Mouse (Mus musculus) embryonic facial prominence, embryonic 13.5 days (tissue): ENCODE measurements around the gene Cdyl2. TPM values are rescaled to one million over a fixed set of nuclear protein-coding genes. Genes with fewer than 3 reads are reported as not detected.

Experiments
- ATAC-seq: fragments of 200-750 bp; cut with Nextera tagmentation; 2 replicates; pipeline ENCODE4 v1.8.0; 2017; ENCODE audit warnings: low read depth; ENCODE audit not compliant: insufficient number of reproducible peaks, insufficient read depth, low FRiP score, low TSS enrichment
- H3K27ac ChIP-seq: fragments of 300-500 bp; sonication (generic); 2 replicates; pipeline ENCODE4 v1.5.1; 2015; ENCODE audit warnings: moderate library complexity, mild to moderate bottlenecking, inconsistent platforms
- H3K27me3 ChIP-seq: fragments of 300-500 bp; sonication (generic); 2 replicates; pipeline ENCODE4 v1.6.1; 2015; ENCODE audit warnings: mild to moderate bottlenecking, inconsistent platforms
- H3K36me3 ChIP-seq: fragments of 300-500 bp; sonication (generic); 2 replicates; pipeline ENCODE4 v1.6.1; 2015; ENCODE audit warnings: mild to moderate bottlenecking, inconsistent platforms
- H3K4me1 ChIP-seq: fragments of 300-500 bp; sonication (generic); 2 replicates; pipeline ENCODE4 v1.6.1; 2015; ENCODE audit warnings: inconsistent platforms
- H3K4me2 ChIP-seq: fragments of 300-500 bp; sonication (generic); 2 replicates; pipeline ENCODE4 v1.6.1; 2015; ENCODE audit warnings: moderate library complexity, mild to moderate bottlenecking, inconsistent platforms
- H3K4me3 ChIP-seq: fragments of 300-500 bp; sonication (generic); 2 replicates; pipeline ENCODE4 v1.5.1; 2015; ENCODE audit warnings: mild to moderate bottlenecking, inconsistent platforms
- H3K9ac ChIP-seq: fragments of 300-500 bp; sonication (generic); 2 replicates; pipeline ENCODE4 v1.6.1; 2015; ENCODE audit warnings: mild to moderate bottlenecking, inconsistent platforms
- H3K9me3 ChIP-seq: fragments of 300-500 bp; sonication (generic); 2 replicates; pipeline ENCODE4 v1.6.1; 2016; ENCODE audit warnings: inconsistent platforms
- WGBS: fragments of 180-500 bp; shearing (Covaris S2); methylation state at CpG from one replicate; pipeline ENCODE4 v1.1.7; 2015; ENCODE audit warnings: mixed read lengths; 5-methylcytosine and 5-hydroxymethylcytosine counted together
- polyA plus RNA-seq: library from polyadenylated mRNA; unstranded; fragments of >200 nt; fragmentation: Nextera tagmentation; extraction: Ambion mirVana; gene quantifications from 2 replicates; pipeline ENCODE4 v1.2.1, GENCODE M21; 2015

Cdyl2 gene
- polyA plus RNA-seq, 1 experiment from 2014 or later, result 9.1 TPM

GRCm38 (mm10) chr8:116621158-116621961 lies 111.4 kb downstream of the Cdyl2 start:
- H3K4me3 ChIP-seq, result no peak overlapping the region
- peaks cover 11% of the 10 kb centered on the region for H3K36me3 ChIP-seq
- H3K27ac ChIP-seq, result no peak overlapping the region
- 60% methylated on average over 21 of the region's 21 CpGs for WGBS
- H3K4me1 ChIP-seq, result peaks cover 15% of the 10 kb centered on the region
- ATAC-seq, result no peak
- H3K9ac ChIP-seq, result no peak overlapping the region
- no peaks in the 10 kb centered on the region for H3K27me3 ChIP-seq
- H3K4me2 ChIP-seq, result no peak overlapping the region
- H3K9me3 ChIP-seq, result no peaks in the 10 kb centered on the region

GRCm38 (mm10) chr8:116619686-116620320 lies 113.0 kb downstream of the Cdyl2 start:
- H3K27ac ChIP-seq, result no peak overlapping the region
- no peaks in the 10 kb centered on the region for H3K27me3 ChIP-seq
- H3K9me3 ChIP-seq, result no peaks in the 10 kb centered on the region
- no peak overlapping the region for H3K9ac ChIP-seq
- no peak overlapping the region for H3K4me2 ChIP-seq
- H3K36me3 ChIP-seq, result peaks cover 11% of the 10 kb centered on the region
- WGBS, result 84% methylated on average over 19 of the region's 19 CpGs
- ATAC-seq, result no peak
- no peak overlapping the region for H3K4me3 ChIP-seq
- H3K4me1 ChIP-seq, result peaks cover 15% of the 10 kb centered on the region

- ATAC-seq, result no peak
- Histone ChIP-seq H3K4me2 (no peak overlapping the region), H3K27me3 (no peaks in the 10 kb centered on the region), H3K27ac (no peak overlapping the region), H3K4me3 (no peak overlapping the region), H3K4me1 (peaks cover 15% of the 10 kb centered on the region), H3K36me3 (peaks cover 11% of the 10 kb centered on the region), H3K9ac (no peak overlapping the region), H3K9me3 (no peaks in the 10 kb centered on the region)
- 91% methylated on average over 5 of the region's 5 CpGs for WGBS
Observed at GRCm38 (mm10) chr8:116619221-116619620, 113.6 kb downstream of the Cdyl2 start.

- Histone ChIP-seq H3K9ac (no peak overlapping the region), H3K27ac (no peak overlapping the region), H3K4me2 (no peak overlapping the region), H3K36me3 (peaks cover 8% of the 10 kb centered on the region), H3K4me3 (no peak overlapping the region), H3K4me1 (peaks cover 15% of the 10 kb centered on the region), H3K9me3 (no peaks in the 10 kb centered on the region), H3K27me3 (no peaks in the 10 kb centered on the region)
- 86% methylated on average over 10 of the region's 10 CpGs for WGBS
- no peak for ATAC-seq
Observed at GRCm38 (mm10) chr8:116618797-116619196, 114.0 kb downstream of the Cdyl2 start.

- Histone ChIP-seq H3K4me2 (no peak overlapping the region), H3K36me3 (no peaks in the 10 kb centered on the region), H3K27me3 (no peaks in the 10 kb centered on the region), H3K9me3 (no peaks in the 10 kb centered on the region), H3K9ac (no peak overlapping the region), H3K27ac (no peak overlapping the region), H3K4me3 (no peak overlapping the region), H3K4me1 (peaks cover 15% of the 10 kb centered on the region)
- WGBS, result 77% methylated on average over 4 of the region's 4 CpGs
- no peak for ATAC-seq
Observed at GRCm38 (mm10) chr8:116617891-116618290, 114.9 kb downstream of the Cdyl2 start.

GRCm38 (mm10) chr8:116616369-116616768 lies 116.4 kb downstream of the Cdyl2 start:
- H3K36me3 ChIP-seq, result no peaks in the 10 kb centered on the region
- H3K27ac ChIP-seq, result no peak overlapping the region
- H3K27me3 ChIP-seq, result no peaks in the 10 kb centered on the region
- no peak overlapping the region for H3K4me2 ChIP-seq
- no peak overlapping the region for H3K4me3 ChIP-seq
- H3K9me3 ChIP-seq, result no peaks in the 10 kb centered on the region
- peaks cover 5% of the 10 kb centered on the region for H3K4me1 ChIP-seq
- H3K9ac ChIP-seq, result no peak overlapping the region
- ATAC-seq, result no peak

- H3K4me2 ChIP-seq, result no peak overlapping the region
- H3K4me1 ChIP-seq, result no peaks in the 10 kb centered on the region
- no peak for ATAC-seq
- H3K9ac ChIP-seq, result no peak overlapping the region
- H3K9me3 ChIP-seq, result no peaks in the 10 kb centered on the region
- H3K36me3 ChIP-seq, result no peaks in the 10 kb centered on the region
- 85% methylated on average over 7 of the region's 7 CpGs for WGBS
- no peaks in the 10 kb centered on the region for H3K27me3 ChIP-seq
- H3K4me3 ChIP-seq, result no peak overlapping the region
- H3K27ac ChIP-seq, result no peak overlapping the region
Observed at GRCm38 (mm10) chr8:116614901-116615300, 117.9 kb downstream of the Cdyl2 start.

GRCm38 (mm10) chr8:116606171-116606570 lies 126.6 kb downstream of the Cdyl2 start:
- Histone ChIP-seq H3K9me3 (peaks cover 6% of the 10 kb centered on the region), H3K4me3 (no peak overlapping the region), H3K27me3 (no peaks in the 10 kb centered on the region), H3K4me2 (no peak overlapping the region), H3K9ac (no peak overlapping the region), H3K36me3 (no peaks in the 10 kb centered on the region), H3K4me1 (no peaks in the 10 kb centered on the region), H3K27ac (no peak overlapping the region)
- ATAC-seq, result no peak
- 40% methylated on average over 13 of the region's 13 CpGs for WGBS

GRCm38 (mm10) chr8:116602806-116603205 lies 130.0 kb downstream of the Cdyl2 start:
- Histone ChIP-seq H3K9ac (no peak overlapping the region), H3K4me1 (no peaks in the 10 kb centered on the region), H3K9me3 (peaks cover 6% of the 10 kb centered on the region), H3K36me3 (no peaks in the 10 kb centered on the region), H3K27me3 (no peaks in the 10 kb centered on the region), H3K27ac (no peak overlapping the region), H3K4me2 (no peak overlapping the region), H3K4me3 (no peak overlapping the region)
- 85% methylated on average over 4 of the region's 4 CpGs for WGBS
- no peak for ATAC-seq

- H3K9ac ChIP-seq, result no peak overlapping the region
- peaks cover 4% of the 10 kb centered on the region for H3K9me3 ChIP-seq
- H3K4me1 ChIP-seq, result no peaks in the 10 kb centered on the region
- no peak overlapping the region for H3K4me3 ChIP-seq
- H3K4me2 ChIP-seq, result no peak overlapping the region
- no peak for ATAC-seq
- H3K27ac ChIP-seq, result no peak overlapping the region
- 81% methylated on average over 6 of the region's 6 CpGs for WGBS
- H3K36me3 ChIP-seq, result no peaks in the 10 kb centered on the region
- no peaks in the 10 kb centered on the region for H3K27me3 ChIP-seq
Observed at GRCm38 (mm10) chr8:116599728-116600127, 133.1 kb downstream of the Cdyl2 start.

- 77% methylated on average over 10 of the region's 10 CpGs for WGBS
- Histone ChIP-seq H3K27ac (no peak overlapping the region), H3K27me3 (no peaks in the 10 kb centered on the region), H3K4me3 (no peak overlapping the region), H3K9ac (no peak overlapping the region), H3K4me1 (no peaks in the 10 kb centered on the region), H3K4me2 (no peak overlapping the region), H3K36me3 (peaks cover 7% of the 10 kb centered on the region; the same call in 1 of the 2 replicates), H3K9me3 (no peaks in the 10 kb centered on the region)
- ATAC-seq, result no peak
Observed at GRCm38 (mm10) chr8:116591226-116591625, 141.6 kb downstream of the Cdyl2 start.

- Histone ChIP-seq H3K9me3 (no peaks in the 10 kb centered on the region), H3K4me1 (no peaks in the 10 kb centered on the region), H3K27ac (no peak overlapping the region), H3K9ac (no peak overlapping the region), H3K27me3 (no peaks in the 10 kb centered on the region), H3K4me3 (no peak overlapping the region), H3K36me3 (peaks cover 7% of the 10 kb centered on the region; the same call in 1 of the 2 replicates), H3K4me2 (no peak overlapping the region)
- 85% methylated on average over 4 of the region's 4 CpGs for WGBS
- no peak for ATAC-seq
Observed at GRCm38 (mm10) chr8:116590546-116590945, 142.2 kb downstream of the Cdyl2 start.
